Mouse (Mus musculus): Measurements from ENCODE around the gene Rab11a.
A peak's percentile ranks its signal among the peaks of the same experiment; 100 is the strongest.

The Rab11a gene

DNA sequence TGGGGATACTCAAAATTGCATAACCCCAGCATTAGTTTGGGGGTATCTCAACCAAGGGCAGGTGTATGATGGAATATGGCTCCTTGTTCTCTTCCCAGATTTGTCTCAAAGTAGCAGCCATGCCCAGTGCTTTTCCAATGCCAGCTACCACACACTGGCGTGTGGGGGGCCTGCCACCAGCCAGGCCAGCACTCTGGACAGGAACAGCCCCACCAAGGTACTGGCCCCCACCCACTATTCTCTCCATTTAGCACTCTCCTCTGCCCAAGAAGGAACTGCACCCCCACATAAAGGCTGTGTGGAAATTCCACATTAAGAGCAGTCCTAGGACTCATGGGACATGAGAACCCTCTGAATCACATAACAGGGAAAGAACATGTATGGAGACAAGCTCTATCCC, 42.3 kb downstream of the Rab11a start:
- peak in 1 of 2 experiments; percentile 47 for DNase-seq (ENCODE audit: low spot score in 2 of 2)

- DNase-seq (ENCODE audit: low spot score in 2 of 2): no peak
These were observed 44.5 kb downstream of the Rab11a start for GRCm38 (mm10) chr9:64693094-64693493.

DNA sequence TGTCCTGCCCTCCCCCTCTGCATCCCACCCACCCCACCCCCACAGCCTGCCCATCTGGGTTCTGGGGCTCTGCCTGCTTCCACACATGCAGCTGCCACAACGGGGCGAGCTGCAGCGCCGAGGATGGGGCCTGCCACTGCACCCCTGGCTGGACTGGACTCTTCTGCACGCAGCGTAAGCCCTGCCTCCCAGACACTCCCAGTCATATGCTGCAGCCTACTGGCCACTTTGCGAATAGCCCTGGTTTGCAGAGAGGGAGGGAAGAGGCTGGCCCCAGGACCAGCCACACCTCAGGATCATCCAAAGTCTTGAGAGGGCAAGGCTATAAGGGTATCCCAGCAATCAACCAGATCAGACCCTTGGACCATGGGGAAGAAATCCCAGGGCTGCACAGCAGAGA, 46.4 kb downstream of the Rab11a start:
- DNase-seq (ENCODE audit: low spot score in 2 of 2): peak in 1 of 2 experiments; percentile 31

GRCm38 (mm10) chr9:64690771-64691170, 46.8 kb downstream of the Rab11a start:
- DNase-seq (ENCODE audit: low spot score in 2 of 2): no peak

DNA sequence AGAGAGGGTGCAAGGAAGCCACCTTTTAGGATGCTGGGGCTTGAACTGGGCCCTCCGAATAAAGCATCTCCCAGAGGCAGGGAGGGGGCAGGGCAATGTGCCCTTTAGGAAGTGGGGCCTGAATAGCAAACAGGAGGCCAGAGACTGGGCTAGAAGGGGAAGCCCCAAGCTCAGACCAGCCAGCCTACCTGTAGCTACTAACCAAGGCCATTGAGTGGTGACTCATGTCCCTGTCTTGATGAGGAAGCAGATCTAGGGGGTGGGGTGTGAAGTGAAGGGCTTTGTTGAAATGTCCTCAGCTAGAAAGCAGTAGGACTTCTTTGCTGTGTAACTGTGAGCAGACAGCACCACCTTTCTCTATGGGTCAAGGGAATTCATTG, 49.6 kb downstream of the Rab11a start:
- DNase-seq (ENCODE audit: low spot score in 2 of 2): no peak

DNA sequence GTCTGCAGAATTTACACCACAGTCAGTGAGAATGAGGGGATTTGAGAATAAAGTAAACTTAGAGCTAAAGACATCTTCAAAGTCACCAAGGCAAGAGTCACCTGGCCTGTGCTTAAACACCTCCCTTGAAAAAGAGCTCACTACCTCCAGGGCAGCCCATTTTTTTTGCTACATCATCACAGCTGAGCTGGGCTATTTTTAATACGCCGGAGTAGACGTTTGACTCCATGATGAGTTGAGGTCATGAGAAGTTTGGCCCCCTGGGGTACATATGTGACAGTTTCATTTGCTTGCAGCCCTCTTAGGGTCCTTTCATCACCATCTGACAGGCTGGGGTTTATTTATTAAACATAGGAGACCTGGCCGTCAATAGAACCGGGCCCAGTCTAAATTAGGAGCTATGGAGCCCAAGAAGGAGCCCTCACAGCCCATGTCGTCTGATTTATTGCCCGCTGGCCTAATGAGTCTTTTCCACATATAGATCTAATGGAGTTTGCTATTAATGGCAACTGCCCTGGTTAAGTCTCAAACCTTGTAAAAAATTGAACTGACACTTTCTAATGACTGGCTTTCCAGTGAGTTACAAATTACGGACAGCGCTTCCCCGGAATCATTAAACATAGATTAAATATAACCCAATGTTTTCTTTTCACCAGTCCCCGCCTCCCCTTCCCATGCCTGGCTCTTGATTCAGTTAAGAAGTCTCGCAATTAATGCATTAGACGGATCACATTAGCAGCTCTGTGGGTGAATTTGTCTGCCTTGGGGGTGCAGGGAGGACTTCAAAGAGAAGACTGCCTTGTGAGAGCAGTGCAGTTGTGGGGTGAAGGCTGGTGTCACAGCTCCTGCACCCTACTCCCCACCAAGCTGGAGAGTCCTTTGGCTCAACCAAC, 50.2 kb downstream of the Rab11a start:
- DNase-seq (ENCODE audit: low spot score in 2 of 2): no peak

GRCm38 (mm10) chr9:64671341-64672319, 65.9 kb downstream of the Rab11a start:
- DNase-seq (ENCODE audit: low spot score in 2 of 2): peak in 1 of 2 experiments; percentile 60

- no peak for DNase-seq (ENCODE audit: low spot score in 2 of 2)
These were observed 69.6 kb downstream of the Rab11a start for GRCm38 (mm10) chr9:64668001-64668400.

- DNase-seq (ENCODE audit: low spot score in 2 of 2): no peak
These were observed 70.0 kb downstream of the Rab11a start for GRCm38 (mm10) chr9:64667513-64667912.

DNA sequence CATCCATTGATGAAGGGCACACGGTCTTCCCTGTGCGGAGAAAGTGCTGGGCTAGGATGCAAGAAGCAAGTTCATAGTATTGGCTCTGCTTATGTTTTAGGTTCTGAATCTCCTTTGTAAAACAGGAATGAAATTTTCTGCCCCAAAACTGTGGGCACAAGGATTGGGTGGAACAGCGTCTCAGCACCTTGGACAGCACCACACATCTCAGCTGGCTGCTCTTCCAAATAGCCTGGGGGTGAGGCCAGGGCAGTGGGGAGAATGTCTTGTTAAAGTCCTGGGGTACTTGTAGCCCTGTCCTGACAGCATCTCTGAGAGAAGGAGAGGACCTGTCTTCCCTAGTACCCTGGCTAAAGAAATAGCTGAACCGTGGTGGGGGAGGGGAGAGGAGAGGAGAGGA, 71.0 kb downstream of the Rab11a start:
- no peak for DNase-seq (ENCODE audit: low spot score in 2 of 2)

All from spleen, postnatal 4 days (tissue).